Mouse (Mus musculus) midbrain, embryonic 16.5 days (tissue): ENCODE data around the gene Morn1. TPM values are rescaled to one million over a fixed set of nuclear protein-coding genes. Genes with fewer than 3 reads are reported as not detected.
A peak's percentile ranks its signal among the peaks of the same experiment; 100 is the strongest.

Experiments
- ATAC-seq: fragments of 200-750 bp; cut with Nextera tagmentation; 2 replicates; pipeline ENCODE4 v1.8.0; 2017; ENCODE audit warnings: moderate TSS enrichment
- H3K27ac ChIP-seq: fragments of 300-500 bp; sonication (generic); 2 replicates; pipeline ENCODE4 v1.5.1; 2014; ENCODE audit warnings: mild to moderate bottlenecking, low read length, mixed read lengths
- H3K27me3 ChIP-seq: fragments of 300-500 bp; sonication (generic); 2 replicates; pipeline ENCODE4 v1.6.1; 2014; ENCODE audit warnings: low read depth, low read length, mixed read lengths; ENCODE audit not compliant: control insufficient read depth, insufficient read depth
- H3K36me3 ChIP-seq: fragments of 300-500 bp; sonication (generic); 2 replicates; pipeline ENCODE4 v1.6.1; 2014; ENCODE audit warnings: mild to moderate bottlenecking, low read length, moderate library complexity, mixed read lengths; ENCODE audit not compliant: control insufficient read depth, insufficient read depth
- H3K4me1 ChIP-seq: fragments of 300-500 bp; sonication (generic); 2 replicates; pipeline ENCODE4 v1.6.1; 2014; ENCODE audit warnings: mild to moderate bottlenecking, low read length, mixed read lengths; ENCODE audit not compliant: control insufficient read depth, insufficient read depth
- H3K4me2 ChIP-seq: fragments of 300-500 bp; sonication (generic); 2 replicates; pipeline ENCODE4 v1.6.1; 2014; ENCODE audit warnings: mild to moderate bottlenecking, low read length, mixed read lengths
- H3K4me3 ChIP-seq: fragments of 300-500 bp; sonication (generic); 2 replicates; pipeline ENCODE4 v1.5.1; 2014; ENCODE audit warnings: low read depth, mild to moderate bottlenecking, low read length, moderate library complexity, mixed read lengths
- H3K9ac ChIP-seq: fragments of 300-500 bp; sonication (generic); 2 replicates; pipeline ENCODE4 v1.6.1; 2014; ENCODE audit warnings: low read depth, low read length, mixed read lengths
- H3K9me3 ChIP-seq: fragments of 300-500 bp; sonication (generic); replicated peaks from 2 replicates; pipeline ENCODE4 v1.6.1; 2014; ENCODE audit warnings: mild to moderate bottlenecking, low read length, mixed read lengths; ENCODE audit not compliant: control insufficient read depth, poor library complexity, severe bottlenecking
- WGBS: fragments of 180-500 bp; shearing (Covaris S2); extraction: QIAGEN DNeasy Blood & Tissue Kit; methylation state at CpG from one replicate; pipeline ENCODE4 v1.1.7; 2014; 5-methylcytosine and 5-hydroxymethylcytosine counted together
- polyA plus RNA-seq: library from polyadenylated mRNA; unstranded; fragments of >200 nt; fragmentation: Nextera tagmentation; extraction: Ambion mirVana; gene quantifications from 2 replicates; pipeline ENCODE4 v1.2.1, GENCODE M21; 2015

The Morn1 gene
- polyA plus RNA-seq, 1 experiment from 2014 or later: 8.9 TPM

DNA sequence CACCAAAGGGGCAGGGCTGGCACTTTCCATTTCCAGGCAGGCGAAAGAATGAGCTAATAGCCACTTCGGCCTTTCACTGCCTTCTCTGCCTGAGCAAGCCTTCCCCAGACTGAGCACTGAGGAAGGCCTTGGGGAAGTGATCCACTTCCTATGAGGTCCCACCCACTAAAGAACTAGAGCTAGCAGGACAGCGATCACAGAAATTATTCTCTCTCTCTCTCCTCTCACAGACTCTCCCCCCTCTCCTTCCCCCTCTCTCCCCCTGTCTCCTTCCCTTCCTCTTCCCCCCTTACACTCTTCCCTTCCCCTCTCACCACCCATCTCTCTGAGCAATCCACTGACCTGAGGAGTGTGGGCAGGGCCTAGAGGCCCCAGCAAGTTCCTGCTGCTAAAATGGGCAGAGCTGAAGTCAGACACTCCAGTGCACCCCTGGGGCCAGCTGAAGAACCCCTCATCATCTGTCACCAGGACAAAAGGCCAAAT is 100.9 kb downstream of the Morn1 start:
- Histone ChIP-seq H3K4me2 (no peak overlapping the region), H3K9ac (no peak overlapping the region), H3K36me3 (no peaks in the 10 kb centered on the region), H3K27me3 (no peaks in the 10 kb centered on the region), H3K4me3 (no peak overlapping the region), H3K27ac (no peak overlapping the region), H3K4me1 (peaks cover 48% of the 10 kb centered on the region), H3K9me3 (no peaks in the 10 kb centered on the region)
- 55% methylated on average over 3 of the region's 3 CpGs for WGBS
- no peak for ATAC-seq

DNA sequence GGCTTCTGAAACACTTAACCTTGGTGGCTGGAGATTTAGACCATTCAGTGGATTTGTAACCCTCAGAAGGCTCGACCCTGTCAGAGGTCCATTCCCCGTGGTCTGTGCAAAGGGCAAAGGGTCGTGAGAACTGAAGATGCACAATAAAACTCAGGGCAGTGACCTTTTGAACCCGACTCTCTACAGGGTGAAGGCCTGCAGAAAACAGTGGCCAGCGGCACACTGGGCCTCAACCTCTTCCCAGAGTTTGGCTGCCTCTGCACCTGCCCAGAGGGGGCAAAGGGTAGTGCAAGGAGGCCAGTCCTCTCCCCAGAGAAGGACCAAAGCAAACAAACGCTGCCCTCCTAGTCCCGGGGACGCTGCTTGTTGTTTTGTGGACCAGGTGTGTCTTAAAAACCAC is 102.0 kb downstream of the Morn1 start:
- Histone ChIP-seq H3K9ac (no peak overlapping the region), H3K4me3 (no peak overlapping the region), H3K9me3 (no peaks in the 10 kb centered on the region), H3K4me2 (no peak overlapping the region), H3K27me3 (no peaks in the 10 kb centered on the region), H3K36me3 (no peaks in the 10 kb centered on the region), H3K4me1 (peaks cover 48% of the 10 kb centered on the region), H3K27ac (no peak overlapping the region)
- no peak for ATAC-seq
- WGBS: 6% methylated on average over 8 of the region's 8 CpGs

DNA sequence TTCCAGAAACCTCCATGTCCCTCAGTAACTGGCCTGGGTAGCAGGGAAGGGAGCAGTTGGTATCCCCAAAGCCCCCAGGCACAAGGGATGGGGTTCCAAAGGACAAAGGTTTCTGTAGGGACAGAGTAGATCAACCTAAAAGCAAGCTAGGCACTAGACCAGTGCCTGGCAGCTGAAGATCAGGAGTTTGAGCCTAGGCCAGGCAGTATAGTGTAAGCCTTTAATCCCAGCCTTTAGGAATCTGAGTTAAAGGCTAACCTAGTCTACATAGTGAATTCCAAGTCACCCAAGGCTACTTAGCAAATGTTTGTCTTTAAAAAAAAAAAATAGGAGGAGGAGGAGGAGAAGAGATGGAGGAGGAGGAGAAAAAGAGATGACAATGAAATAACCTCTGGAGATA is 102.4 kb downstream of the Morn1 start:
- Histone ChIP-seq H3K27me3 (no peaks in the 10 kb centered on the region), H3K9ac (no peak overlapping the region), H3K27ac (no peak overlapping the region), H3K9me3 (no peaks in the 10 kb centered on the region), H3K4me2 (no peak overlapping the region), H3K4me3 (no peak overlapping the region), H3K4me1 (peaks cover 48% of the 10 kb centered on the region), H3K36me3 (no peaks in the 10 kb centered on the region)
- ATAC-seq: no peak

DNA sequence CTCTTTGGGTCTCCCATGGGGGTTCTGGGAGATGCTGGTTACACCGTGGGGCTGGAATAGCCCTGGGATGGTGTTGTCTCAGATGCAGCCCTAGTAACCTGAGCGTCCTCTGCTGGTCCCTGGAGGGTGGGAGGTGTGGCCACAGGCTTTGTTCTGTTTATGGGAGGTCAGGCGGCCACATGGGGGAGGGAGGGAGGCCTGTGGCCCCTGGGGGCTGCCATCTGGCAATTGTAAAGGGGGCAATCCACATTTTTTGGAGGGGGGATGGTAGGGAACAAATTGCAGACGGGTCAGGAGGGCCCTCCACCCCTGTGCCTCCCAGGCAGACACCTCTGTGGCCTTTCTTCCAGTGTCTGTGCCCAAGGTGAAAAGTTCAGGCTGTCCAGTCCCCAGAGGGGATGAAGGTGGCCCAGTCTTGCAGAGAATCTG is 103.3 kb downstream of the Morn1 start:
- peaks cover 42% of the 10 kb centered on the region for H3K4me1 ChIP-seq
- WGBS: 14% methylated on average over 4 of the region's 4 CpGs
- no peaks in the 10 kb centered on the region for H3K27me3 ChIP-seq
- H3K36me3 ChIP-seq: no peaks in the 10 kb centered on the region
- no peak overlapping the region for H3K4me2 ChIP-seq
- no peak overlapping the region for H3K27ac ChIP-seq
- H3K4me3 ChIP-seq: no peak overlapping the region
- ATAC-seq: no peak
- no peaks in the 10 kb centered on the region for H3K9me3 ChIP-seq
- H3K9ac ChIP-seq: peak overlapping the region; percentile 13; the same call in 1 of the 2 replicates

DNA sequence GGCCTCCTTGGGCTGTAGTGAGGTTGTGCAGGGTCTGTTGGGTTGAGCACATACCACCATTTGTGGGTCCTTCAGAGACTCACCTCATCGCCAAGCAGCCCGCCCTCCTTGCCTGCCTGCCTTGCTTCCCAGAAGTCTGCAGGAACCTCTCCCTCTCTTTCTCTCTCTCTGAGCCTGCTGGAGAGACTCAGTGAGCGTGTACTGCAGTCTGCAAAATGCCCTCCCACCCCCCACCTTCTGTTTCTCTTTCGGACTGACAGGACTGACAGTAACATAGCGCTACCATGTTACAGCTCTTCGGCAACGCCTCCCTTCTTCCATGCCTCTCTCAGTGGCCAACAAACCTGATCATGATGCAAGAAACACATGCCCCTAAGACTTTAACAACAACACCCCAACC is 103.9 kb downstream of the Morn1 start:
- no peaks in the 10 kb centered on the region for H3K36me3 ChIP-seq
- H3K9me3 ChIP-seq: no peaks in the 10 kb centered on the region
- WGBS: 46% methylated on average over 7 of the region's 7 CpGs
- H3K4me2 ChIP-seq: no peak overlapping the region
- peaks cover 40% of the 10 kb centered on the region for H3K4me1 ChIP-seq
- no peak overlapping the region for H3K4me3 ChIP-seq
- H3K27ac ChIP-seq: no peak overlapping the region
- peak; percentile 23; the same call in 1 of the 2 replicates for ATAC-seq
- H3K9ac ChIP-seq: no peak overlapping the region
- no peaks in the 10 kb centered on the region for H3K27me3 ChIP-seq

Other genes starting within 250 kb of the Morn1 start
- 1.5 and 2.9 TPM in 2 replicates for gene Ttc34, start 249.1 kb upstream of the Morn1 start, polyA plus RNA-seq
- gene Mmel1, start 217.0 kb upstream of the Morn1 start, polyA plus RNA-seq: 0.31 and 0.98 TPM in 2 replicates
- 59.3 and 64.5 TPM in 2 replicates for gene Fam213b, start 187.4 kb upstream of the Morn1 start, polyA plus RNA-seq
- gene Tnfrsf14, start 158.0 kb upstream of the Morn1 start, polyA plus RNA-seq: 0.42 TPM in 1 of 2 replicates, not detected in the other
- gene Hes5, start 125.7 kb upstream of the Morn1 start, polyA plus RNA-seq: 107 and 135 TPM in 2 replicates
- 42.1 and 45.5 TPM in 2 replicates for gene Pank4, start 122.5 kb upstream of the Morn1 start, polyA plus RNA-seq
- gene Plch2, start 29.8 kb upstream of the Morn1 start, polyA plus RNA-seq: 23.3 and 25.4 TPM in 2 replicates
- gene Pex10, start 19.6 kb upstream of the Morn1 start, polyA plus RNA-seq: 22.2 and 22.8 TPM in 2 replicates
- gene Rer1, start 195 bp upstream of the Morn1 start, polyA plus RNA-seq: 121 and 124 TPM in 2 replicates
- 9.6 and 10.1 TPM in 2 replicates for gene Ski, start 136.0 kb downstream of the Morn1 start, polyA plus RNA-seq
- 69.8 and 70.1 TPM in 2 replicates for gene Faap20, start 163.2 kb downstream of the Morn1 start, polyA plus RNA-seq